Mouse (Mus musculus) forebrain, embryonic 10.5 days (tissue): ENCODE data around the gene Raver1. TPM values are rescaled to one million over a fixed set of nuclear protein-coding genes. Genes with fewer than 3 reads are reported as not detected.
A peak's percentile ranks its signal among the peaks of the same experiment; 100 is the strongest.

Source experiments
- microRNA counts: library from miRNA; unstranded; fragments of <30 nt; microRNA quantifications from one replicate; lab custom pipeline; 2017
- microRNA-seq: library from miRNA; unstranded; fragments of <30 nt; microRNA quantifications from one replicate; pipeline ENCODE4, GENCODE M21; 2017
- polyA plus RNA-seq: library from polyadenylated mRNA; unstranded; fragments of >200 nt; fragmentation: Nextera tagmentation; extraction: Ambion mirVana; gene quantifications from 2 replicates; pipeline ENCODE4 v1.2.1, GENCODE M21; 2016

Raver1 gene
- polyA plus RNA-seq, 1 experiment from 2014 or later = 94.3 TPM

MicroRNAs encoded within 50 kb of the gene (microRNA counts, 519-probe panel; counts per million panel counts)
- 4,351 counts per million, percentile 79 among the panel's probes with 10 or more counts for microRNA mmu-miR-1900 (lab: Ali Mortazavi, UCI)

Small RNA genes within 50 kb of the gene (microRNA-seq; reads per million reads assigned to microRNA genes)
- gene Mir1900 = not detected
- 1.2 reads per million for gene Mir7082

Other genes with a start within 250 kb of the Raver1 start
- 1.2 and 1.9 TPM in 2 replicates for gene A230050P20Rik, start 223.4 kb downstream of the Raver1 start, polyA plus RNA-seq
- 4.4 and 5.1 TPM in 2 replicates for gene Angptl6, start 212.3 kb downstream of the Raver1 start, polyA plus RNA-seq
- gene Ppan, start 203.8 kb downstream of the Raver1 start, polyA plus RNA-seq = 107 and 108 TPM in 2 replicates
- gene Eif3g, start 193.4 kb downstream of the Raver1 start, polyA plus RNA-seq = 425 and 433 TPM in 2 replicates
- gene Dnmt1, start 132.1 kb downstream of the Raver1 start, polyA plus RNA-seq = 171 and 174 TPM in 2 replicates
- gene S1pr2, start 115.2 kb downstream of the Raver1 start, polyA plus RNA-seq = 24.4 and 26.4 TPM in 2 replicates
- gene Mrpl4, start 89.3 kb downstream of the Raver1 start, polyA plus RNA-seq = 152 and 154 TPM in 2 replicates
- 4.1 and 5.8 TPM in 2 replicates for gene Icam1, start 76.0 kb downstream of the Raver1 start, polyA plus RNA-seq
- gene Icam4, start 62.6 kb downstream of the Raver1 start, polyA plus RNA-seq = 4.8 and 7.9 TPM in 2 replicates
- gene Icam5, start 59.9 kb downstream of the Raver1 start, polyA plus RNA-seq = 0.05 TPM in 1 of 2 replicates, not detected in the other
- 1.5 and 1.9 TPM in 2 replicates for gene Zglp1, start 24.9 kb downstream of the Raver1 start, polyA plus RNA-seq
- 0.50 and 0.82 TPM in 2 replicates for gene Gm49373, start 18.9 kb downstream of the Raver1 start, polyA plus RNA-seq
- gene Fdx1l, start 18.4 kb downstream of the Raver1 start, polyA plus RNA-seq = 60.9 and 61.7 TPM in 2 replicates
- 3.1 and 3.3 TPM in 2 replicates for gene Gm38431, start within 50 bp of the Raver1 start, polyA plus RNA-seq
- gene Tyk2, start 39.2 kb upstream of the Raver1 start, polyA plus RNA-seq = 12.6 and 13.4 TPM in 2 replicates
- 351 and 371 TPM in 2 replicates for gene Cdc37, start 58.0 kb upstream of the Raver1 start, polyA plus RNA-seq
- 3.8 and 4.3 TPM in 2 replicates for gene Pde4a, start 73.7 kb upstream of the Raver1 start, polyA plus RNA-seq
- 46.7 and 48.6 TPM in 2 replicates for gene Keap1, start 147.4 kb upstream of the Raver1 start, polyA plus RNA-seq
- 0.07 and 0.10 TPM in 2 replicates for gene S1pr5, start 156.4 kb upstream of the Raver1 start, polyA plus RNA-seq
- gene Atg4d, start 173.3 kb upstream of the Raver1 start, polyA plus RNA-seq = 45.2 and 48.5 TPM in 2 replicates
- gene Kri1, start 196.0 kb upstream of the Raver1 start, polyA plus RNA-seq = 18.3 and 18.8 TPM in 2 replicates
- 40.4 and 42.9 TPM in 2 replicates for gene Cdkn2d, start 199.4 kb upstream of the Raver1 start, polyA plus RNA-seq
- gene Ap1m2, start 220.3 kb upstream of the Raver1 start, polyA plus RNA-seq = 6.3 and 8.5 TPM in 2 replicates
- 62.6 and 71.5 TPM in 2 replicates for gene Slc44a2, start 228.7 kb upstream of the Raver1 start, polyA plus RNA-seq